Mouse (Mus musculus) lung, embryonic 14.5 days (tissue): ENCODE data around the gene Tshz2. TPM values are rescaled to one million over a fixed set of nuclear protein-coding genes. Genes with fewer than 3 reads are reported as not detected.

Source experiments
- ATAC-seq: fragments of 200-750 bp; cut with Nextera tagmentation; 2 replicates; pipeline ENCODE4 v1.8.0; 2017; ENCODE audit warnings: mild to moderate bottlenecking, moderate TSS enrichment, moderate library complexity; ENCODE audit not compliant: insufficient read depth
- DNase-seq: peaks from one replicate; pipeline ENCODE4 v3.0.0-alpha.2; 2015
- H3K27ac ChIP-seq: fragments of 300-500 bp; sonication (generic); 2 replicates; pipeline ENCODE4 v1.5.1; 2014; ENCODE audit warnings: low read depth, mild to moderate bottlenecking, moderate library complexity
- H3K27me3 ChIP-seq: fragments of 300-500 bp; sonication (generic); 2 replicates; pipeline ENCODE4 v1.6.1; 2014; ENCODE audit warnings: low read length, control low read depth; ENCODE audit not compliant: insufficient read depth
- H3K36me3 ChIP-seq: fragments of 300-500 bp; sonication (generic); 2 replicates; pipeline ENCODE4 v1.6.1; 2014; ENCODE audit warnings: control low read depth; ENCODE audit not compliant: insufficient read depth
- H3K4me1 ChIP-seq: fragments of 300-500 bp; sonication (generic); 2 replicates; pipeline ENCODE4 v1.6.1; 2014; ENCODE audit warnings: antibody characterized with exemption, control low read depth; ENCODE audit not compliant: insufficient read depth
- H3K4me2 ChIP-seq: fragments of 300-500 bp; sonication (generic); 2 replicates; pipeline ENCODE4 v1.6.1; 2014; ENCODE audit warnings: mild to moderate bottlenecking
- H3K4me3 ChIP-seq: fragments of 300-500 bp; sonication (generic); 2 replicates; pipeline ENCODE4 v1.5.1; 2014; ENCODE audit warnings: low read depth, low read length
- H3K9ac ChIP-seq: fragments of 300-500 bp; sonication (generic); 2 replicates; pipeline ENCODE4 v1.6.1; 2014
- H3K9me3 ChIP-seq: fragments of 300-500 bp; sonication (generic); 2 replicates; pipeline ENCODE4 v1.6.1; 2016; ENCODE audit warnings: low read depth, low read length, control low read depth
- CTCF ChIP-seq: IDR thresholded peaks from 2 replicates; pipeline ENCODE4 v1.5.1; 2016; ENCODE audit warnings: antibody characterized with exemption, low read depth
- WGBS: fragments of 180-500 bp; shearing (Covaris S2); extraction: QIAGEN DNeasy Blood & Tissue Kit; methylation state at CpG from one replicate; pipeline ENCODE4 v1.1.7; 2014; 5-methylcytosine and 5-hydroxymethylcytosine counted together
- polyA plus RNA-seq: library from polyadenylated mRNA; unstranded; fragments of >200 nt; fragmentation: Nextera tagmentation; extraction: Ambion mirVana; gene quantifications from 2 replicates; pipeline ENCODE4 v1.2.1, GENCODE M21; 2014

Gene Tshz2
- polyA plus RNA-seq, 1 experiment from 2014 or later, result 8.9 TPM

DNA sequence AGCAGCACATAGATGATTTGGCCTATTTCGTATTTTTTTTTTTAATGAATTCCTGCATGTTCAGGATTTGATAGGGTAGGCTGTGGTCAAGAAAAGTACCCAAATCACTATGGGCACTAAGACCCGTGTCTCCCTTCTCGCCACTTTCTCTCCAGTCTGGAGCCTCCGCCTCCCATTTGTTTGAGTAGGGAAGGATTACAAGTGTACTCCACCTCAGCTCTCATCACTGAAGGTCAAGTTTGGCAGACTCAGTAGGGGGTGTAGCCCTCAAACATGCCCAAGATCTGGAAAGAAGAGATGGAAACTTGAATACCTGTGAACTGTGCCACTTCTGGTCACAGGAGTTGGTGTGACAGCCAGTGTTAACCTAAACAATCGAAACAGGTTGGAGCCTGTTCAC is 66.3 kb downstream of the Tshz2 start:
- H3K4me1 ChIP-seq, result peaks cover 15% of the 10 kb centered on the region
- H3K27ac ChIP-seq, result no peak overlapping the region

DNA sequence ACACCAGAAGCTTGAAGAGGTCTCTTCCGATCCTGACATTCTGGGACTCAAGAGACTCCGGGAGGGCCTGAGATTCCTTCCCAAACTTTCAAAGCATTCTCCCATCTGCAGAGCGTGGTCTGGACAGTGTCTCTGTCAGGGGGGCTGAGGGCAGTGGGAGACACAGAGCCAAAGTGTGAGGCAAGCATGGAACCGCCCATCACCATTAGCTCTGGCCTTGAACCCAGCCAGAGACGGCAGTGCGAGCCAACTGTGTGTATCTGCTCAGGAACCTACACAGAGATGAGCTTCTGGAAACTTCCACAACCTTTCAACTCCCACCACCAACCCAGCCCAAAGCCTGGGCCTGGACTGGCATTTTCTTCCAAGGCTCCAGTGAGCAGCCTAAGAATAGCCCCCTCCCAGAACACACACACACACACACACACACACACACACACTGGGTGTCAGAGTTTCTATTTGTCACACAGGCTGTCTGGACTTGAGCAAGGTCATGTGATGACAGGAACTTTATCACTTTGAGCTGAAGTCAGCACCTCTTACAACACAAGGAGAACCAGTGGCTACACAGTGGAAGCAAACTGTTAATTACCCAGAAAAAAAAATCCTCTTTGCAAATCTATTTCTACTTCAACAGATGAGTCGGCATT is 67.2 kb downstream of the Tshz2 start:
- ATAC-seq (peak; percentile 59), DNase-seq (peak; percentile 53)
- WGBS, result 39% methylated on average over 7 of the region's 7 CpGs
- no peak for TF ChIP-seq CTCF
- H3K4me2 ChIP-seq, result no peak overlapping the region
- H3K27me3 ChIP-seq, result no peaks in the 10 kb centered on the region
- no peak overlapping the region for H3K9ac ChIP-seq
- no peaks in the 10 kb centered on the region for H3K36me3 ChIP-seq
- peaks cover 15% of the 10 kb centered on the region for H3K4me1 ChIP-seq
- H3K9me3 ChIP-seq, result no peaks in the 10 kb centered on the region
- no peak overlapping the region for H3K4me3 ChIP-seq
- H3K27ac ChIP-seq, result no peak overlapping the region; the same call in 1 of the 2 replicates

More for the DNA sequence above, 66.3 kb downstream of the Tshz2 start:
- Histone ChIP-seq H3K4me3 (no peak overlapping the region), H3K36me3 (no peaks in the 10 kb centered on the region), H3K9me3 (no peaks in the 10 kb centered on the region), H3K4me2 (no peak overlapping the region), H3K9ac (no peak overlapping the region), H3K27me3 (no peaks in the 10 kb centered on the region)
- no peak for DNase-seq
- TF ChIP-seq CTCF, result no peak
- ATAC-seq, result no peak
- 74% methylated on average over 5 of the region's 5 CpGs for WGBS

DNA sequence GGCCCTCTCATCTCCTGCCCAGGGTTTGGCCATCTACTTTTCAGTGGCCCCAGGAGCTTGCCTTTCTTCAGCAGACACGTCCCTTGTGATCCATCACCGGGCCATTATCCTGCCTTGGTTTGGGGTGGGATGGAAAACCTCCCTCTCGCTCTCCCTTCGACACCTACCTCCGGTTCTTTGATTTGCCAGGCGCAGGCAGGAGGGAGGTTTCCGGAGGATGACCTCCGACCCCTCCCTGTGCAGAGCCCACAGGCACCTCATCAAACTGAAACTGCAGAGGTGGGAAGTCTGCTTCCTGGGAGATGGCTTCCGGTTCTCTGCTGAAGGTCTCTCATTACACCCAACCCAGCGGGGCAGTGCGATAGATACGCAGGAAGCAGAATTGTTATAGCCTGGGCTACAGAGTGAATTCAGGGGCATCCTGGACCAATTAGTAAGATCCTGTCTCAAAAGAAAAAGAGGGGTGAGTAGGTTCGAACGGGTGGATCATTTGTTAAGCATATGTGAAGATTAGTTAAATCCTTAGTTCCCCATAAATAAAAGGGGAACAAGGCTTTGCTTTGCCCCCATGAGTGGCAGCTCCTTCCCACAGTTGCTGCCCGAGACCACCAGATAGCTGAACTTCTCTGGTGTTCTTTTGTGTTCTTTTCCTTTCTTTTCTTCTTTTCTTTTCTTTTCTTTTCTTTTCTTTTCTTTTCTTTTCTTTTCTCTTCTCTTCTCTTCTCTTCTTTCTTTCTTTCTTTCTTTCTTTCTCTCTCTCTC is 70.1 kb downstream of the Tshz2 start:
- DNase-seq, result no peak
- ATAC-seq, result no peak
- 50% methylated on average over 15 of the region's 15 CpGs for WGBS

DNA sequence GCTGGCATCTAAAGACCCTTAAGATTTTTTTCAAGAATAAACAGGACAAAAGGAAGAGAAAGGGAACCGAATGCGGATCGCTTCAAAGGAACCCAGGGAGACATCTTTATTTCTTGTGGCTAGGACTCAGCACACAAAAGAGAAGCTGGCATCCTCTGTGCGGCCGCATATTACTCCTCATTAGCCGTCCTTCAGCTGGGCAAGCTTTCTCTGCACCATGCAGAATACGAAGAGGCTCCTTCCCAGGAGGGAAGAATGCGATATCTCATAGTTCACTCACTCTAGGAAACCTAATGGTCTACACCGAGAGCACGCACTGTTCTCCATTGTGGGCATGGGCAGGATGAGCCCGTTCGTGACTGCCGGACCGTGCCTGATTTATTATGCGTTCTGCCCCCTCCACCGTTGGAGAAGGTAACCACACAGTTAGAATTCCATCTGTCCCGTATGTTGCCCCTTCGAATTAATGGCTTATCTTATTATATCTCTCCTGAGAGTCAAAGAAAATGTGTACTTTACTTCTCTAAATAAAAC is 89.0 kb downstream of the Tshz2 start:
- Histone ChIP-seq H3K36me3 (no peaks in the 10 kb centered on the region), H3K4me1 (peaks cover 24% of the 10 kb centered on the region; the same call in 1 of the 2 replicates), H3K27ac (no peak overlapping the region), H3K4me2 (no peak overlapping the region), H3K27me3 (no peaks in the 10 kb centered on the region), H3K4me3 (no peak overlapping the region), H3K9ac (no peak overlapping the region), H3K9me3 (no peaks in the 10 kb centered on the region)
- WGBS, result 63% methylated on average over 18 of the region's 18 CpGs
- DNase-seq (no peak), ATAC-seq (no peak)
- no peak for TF ChIP-seq CTCF

More for the DNA sequence above, 70.1 kb downstream of the Tshz2 start:
- Histone ChIP-seq H3K36me3 (no peaks in the 10 kb centered on the region), H3K9me3 (no peaks in the 10 kb centered on the region), H3K9ac (no peak overlapping the region), H3K27me3 (no peaks in the 10 kb centered on the region), H3K4me1 (peaks cover 15% of the 10 kb centered on the region), H3K4me2 (no peak overlapping the region), H3K27ac (no peak overlapping the region), H3K4me3 (no peak overlapping the region)
- no peak for TF ChIP-seq CTCF

DNA sequence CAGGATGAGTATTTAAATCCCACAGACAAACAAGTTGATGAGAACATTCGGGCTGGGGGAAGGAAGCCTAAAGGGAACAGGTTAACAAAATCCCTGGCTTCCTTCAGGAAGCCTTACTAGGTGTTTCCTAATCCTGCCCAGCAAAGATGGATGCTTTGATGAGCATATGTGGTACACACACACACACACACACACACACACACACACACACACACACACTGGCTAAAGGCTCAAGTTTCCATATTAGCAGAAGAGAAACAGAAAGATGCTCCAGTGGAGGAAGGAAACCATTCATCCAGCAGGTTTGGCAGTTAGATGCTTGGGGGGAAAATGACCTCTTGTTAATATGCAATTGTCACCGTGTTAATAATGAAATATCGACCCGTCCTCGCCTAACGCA is 89.5 kb downstream of the Tshz2 start:
- no peak for TF ChIP-seq CTCF
- Histone ChIP-seq H3K9me3 (no peaks in the 10 kb centered on the region), H3K27me3 (no peaks in the 10 kb centered on the region), H3K27ac (peak overlapping the region; percentile 14), H3K4me1 (peaks cover 20% of the 10 kb centered on the region; the same call in 1 of the 2 replicates), H3K4me3 (no peak overlapping the region), H3K4me2 (no peak overlapping the region), H3K9ac (no peak overlapping the region), H3K36me3 (no peaks in the 10 kb centered on the region)
- WGBS, result 35% methylated on average over 6 of the region's 6 CpGs
- DNase-seq (no peak), ATAC-seq (no peak)

DNA sequence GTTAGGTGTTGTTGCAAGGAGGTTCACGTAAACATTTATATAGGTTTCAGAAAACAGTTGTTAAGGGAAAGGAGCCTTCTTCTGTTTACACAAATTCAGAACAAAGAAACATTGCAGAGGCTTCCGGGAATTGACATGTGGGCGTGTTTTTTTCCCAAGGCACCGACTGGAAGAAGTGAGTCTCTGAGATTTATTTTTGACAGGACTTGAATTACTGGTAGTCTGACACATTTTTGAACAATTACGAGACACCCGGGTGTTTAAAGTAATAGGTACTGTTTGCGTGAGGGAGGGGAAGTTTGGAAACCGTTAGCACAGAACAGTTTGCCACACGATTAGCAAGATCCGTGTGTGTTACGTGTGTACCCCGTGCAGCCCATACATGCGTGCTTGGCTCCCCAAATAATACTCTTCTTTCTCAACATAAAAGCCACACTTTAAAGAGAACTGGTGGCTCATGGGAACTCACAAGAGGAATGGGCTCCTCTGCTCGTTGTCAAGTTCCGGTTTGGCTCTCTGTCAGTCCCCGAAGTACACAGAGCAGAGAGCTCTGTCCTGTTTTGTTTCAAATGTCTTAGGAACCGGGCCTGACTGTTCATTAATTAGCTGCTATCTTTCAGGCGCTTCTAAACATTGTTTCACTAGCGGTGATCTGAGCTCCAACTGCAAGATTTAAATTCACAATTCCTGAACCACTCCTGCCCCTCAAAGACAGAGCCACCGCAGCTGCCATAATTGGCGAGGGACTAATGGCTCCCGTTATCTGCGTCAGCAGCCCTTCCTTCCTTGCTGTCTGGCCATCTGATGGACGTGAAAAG is 91.0 kb downstream of the Tshz2 start:
- H3K27ac ChIP-seq, result peak overlapping the region; percentile 86
- peaks cover 28% of the 10 kb centered on the region for H3K4me1 ChIP-seq
- no peaks in the 10 kb centered on the region for H3K9me3 ChIP-seq
- ATAC-seq (peak; percentile 69), DNase-seq (peak; percentile 87)
- no peaks in the 10 kb centered on the region for H3K36me3 ChIP-seq
- H3K9ac ChIP-seq, result peak overlapping the region; percentile 27
- H3K27me3 ChIP-seq, result no peaks in the 10 kb centered on the region
- peak overlapping the region; percentile 53 for H3K4me2 ChIP-seq
- no peak overlapping the region; the same call in 1 of the 2 replicates for H3K4me3 ChIP-seq
- no peak for TF ChIP-seq CTCF
- WGBS, result 18% methylated on average over 24 of the region's 24 CpGs
